Mouse (Mus musculus) C2C12 (cell line): ENCODE data around the gene Kdm6b.

ENCODE experiments used
- CTCF ChIP-seq: IDR thresholded peaks from one replicate; pipeline ENCODE4 v1.5.1; 2011; ENCODE audit not compliant: control insufficient read depth, insufficient read depth, insufficient read length
- MYOG ChIP-seq: IDR thresholded peaks from one replicate; pipeline ENCODE4 v1.6.1; 2011; ENCODE audit not compliant: control insufficient read depth, insufficient read length; ENCODE audit errors: extremely low read depth
- USF1 ChIP-seq: IDR thresholded peaks from one replicate; pipeline ENCODE4 v1.6.1; 2011; ENCODE audit warnings: low read depth, mild to moderate bottlenecking, control low read depth, moderate library complexity

DNA sequence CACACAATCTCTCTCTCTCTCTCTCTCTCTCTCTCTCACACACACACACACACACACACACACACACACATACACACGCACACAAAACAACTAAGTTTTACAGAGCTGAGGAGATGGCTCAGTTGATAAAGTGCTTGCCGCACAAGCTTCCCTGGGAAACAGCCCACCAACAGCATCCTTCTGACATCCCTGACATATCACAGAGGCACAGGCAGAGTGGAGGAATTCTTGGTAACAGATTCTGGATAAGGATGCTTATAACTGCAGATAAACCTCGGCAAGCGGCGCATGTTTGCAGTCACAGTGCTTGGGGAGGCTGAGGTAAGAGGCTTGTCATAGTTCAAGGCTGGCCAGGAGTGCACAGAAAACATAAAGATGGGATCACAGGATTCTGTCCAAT is 48.1 kb upstream of the Kdm6b start:
- TF ChIP-seq USF1 (no peak), CTCF (no peak), MYOG (no peak)
